Mouse (Mus musculus): ENCODE results near the gene Col5a1.

DNA sequence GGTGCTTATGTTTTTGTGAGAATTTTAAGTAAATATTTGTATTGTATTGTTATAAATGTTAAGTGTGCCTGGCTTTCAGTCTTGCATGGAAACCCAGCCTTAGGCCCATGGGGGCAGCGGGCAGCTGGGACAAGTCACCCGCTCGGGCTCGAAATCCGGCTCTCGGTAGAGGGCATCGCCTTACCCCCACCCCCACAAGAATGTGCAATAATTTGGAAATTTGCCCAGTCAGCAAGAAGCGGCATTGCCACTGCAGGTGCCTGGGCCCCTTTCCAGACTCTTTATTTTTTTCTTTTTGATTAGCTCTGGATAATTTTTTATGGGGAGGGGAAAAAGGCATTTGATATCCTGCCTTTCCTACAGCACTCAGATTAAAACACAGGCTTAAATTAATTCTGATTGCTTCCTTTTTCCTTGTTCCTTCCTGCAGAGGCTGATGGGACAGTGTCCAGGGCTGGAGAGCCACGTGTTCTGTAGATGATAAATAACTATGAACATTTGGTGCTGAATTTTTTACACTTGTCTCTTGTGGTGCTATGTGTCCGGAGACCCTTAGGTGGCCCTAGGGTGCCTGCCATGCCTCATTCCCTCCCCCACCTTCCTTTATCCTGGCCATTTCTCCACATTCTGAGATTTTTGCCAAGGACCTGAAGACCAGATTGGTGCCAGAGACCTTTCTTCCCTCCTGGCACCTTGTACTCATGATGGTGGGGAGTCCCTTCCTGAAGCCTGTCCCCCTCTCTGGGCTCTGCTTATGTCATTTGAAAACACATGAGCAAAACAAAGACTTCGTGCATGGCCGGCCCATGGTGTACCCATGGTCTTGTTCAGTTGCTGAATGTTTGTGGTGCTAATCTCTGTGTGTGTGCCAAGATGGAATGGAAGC lies 151.5 kb downstream of the Col5a1 start:
- TF ChIP-seq CTCF (IDR thresholded peaks at IDR 0.05; ENCODE audit: insufficient read depth, low read depth, low read length): no peak
- TF ChIP-seq POLR2A (IDR thresholded peaks at IDR 0.05; ENCODE audit: insufficient read depth, low read depth, low read length): no peak

Data from olfactory bulb, adult 2 months (tissue).